Mouse (Mus musculus): ENCODE data around the gene Lmod2. TPM values are rescaled to one million over a fixed set of nuclear protein-coding genes. Genes with fewer than 3 reads are reported as not detected.

Lmod2 gene
- polyA plus RNA-seq, 2 experiments = 0.02 TPM; not detected in 1

DNA sequence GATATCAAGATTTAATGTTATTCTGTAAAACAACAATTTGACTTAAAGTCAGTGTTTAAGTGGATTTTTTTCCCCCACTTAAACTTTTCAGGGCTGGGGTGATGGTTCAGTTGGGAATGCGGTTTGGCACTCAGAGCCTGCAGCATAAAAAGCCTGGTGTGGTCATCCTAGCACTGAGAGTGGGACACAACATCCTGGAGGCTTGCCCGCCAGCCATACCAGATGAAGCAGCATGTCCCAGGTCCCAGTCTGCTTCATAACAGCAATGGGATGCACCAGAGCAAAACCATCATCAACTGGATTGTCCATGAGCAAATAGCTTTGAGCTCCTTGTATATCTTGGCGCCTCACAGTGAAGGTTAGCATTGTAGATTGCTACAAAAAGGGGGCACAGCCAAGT is 11.1 kb downstream of the Lmod2 start:
- Histone ChIP-seq H3K4me1 (replicated peaks; ENCODE audit: control insufficient read depth in 2 of 2, insufficient read depth in 2 of 2, low read length in 1 of 2) (no peaks in the 10 kb centered on the region), H3K27me3 (ENCODE audit: control insufficient read depth, insufficient read depth, low read length) (no peaks in the 10 kb centered on the region), H3K27ac (no peak overlapping the region), H3K9ac (replicated peaks) (no peak overlapping the region), H3K4me3 (ENCODE audit: insufficient read depth in 1 of 2, low read depth in 2 of 2, low read length in 2 of 2) (no peak overlapping the region), H3K36me3 (replicated peaks; ENCODE audit: control insufficient read depth, insufficient read depth, low read depth) (no peaks in the 10 kb centered on the region), H3K9me3 (ENCODE audit: control insufficient read depth, low read length) (no peaks in the 10 kb centered on the region), H3K4me2 (ENCODE audit: low read depth) (no peak overlapping the region)
- DNase-seq (ENCODE audit: low read depth in 3 of 3, low spot score in 3 of 3) (no peak), ATAC-seq (ENCODE audit: insufficient read depth) (no peak)
- WGBS (ENCODE audit: insufficient replicate concordance) = 67% methylated on average over 3 of the region's 3 CpGs
- TF ChIP-seq EP300 (IDR thresholded peaks at IDR 0.05; ENCODE audit: low read depth) (no peak), CTCF (IDR thresholded peaks at IDR 0.05; ENCODE audit: low read depth) (no peak)

DNA sequence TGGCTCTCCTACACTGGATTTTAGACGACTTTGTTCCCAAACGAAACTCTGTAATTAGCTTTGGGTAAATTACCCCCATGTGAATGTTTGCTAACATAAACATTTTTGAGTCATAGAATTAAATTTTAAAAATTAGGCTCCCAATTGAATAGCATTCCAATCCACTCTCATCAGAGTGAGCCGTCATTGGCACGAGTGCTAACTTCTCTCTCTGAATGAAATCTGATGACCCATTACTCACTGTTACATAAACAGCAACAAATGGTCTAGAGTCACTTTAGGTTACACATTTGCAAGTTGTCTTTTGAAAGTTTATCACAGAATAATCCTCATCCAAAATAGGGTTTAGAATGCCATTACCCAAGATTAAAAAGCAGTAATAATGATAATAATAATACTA is 12.0 kb downstream of the Lmod2 start:
- Histone ChIP-seq H3K27me3 (ENCODE audit: control insufficient read depth, insufficient read depth, low read length) (no peaks in the 10 kb centered on the region), H3K9me3 (ENCODE audit: control insufficient read depth, low read length) (no peaks in the 10 kb centered on the region), H3K4me2 (ENCODE audit: low read depth) (no peak overlapping the region), H3K4me1 (replicated peaks; ENCODE audit: control insufficient read depth in 2 of 2, insufficient read depth in 2 of 2, low read length in 1 of 2) (no peaks in the 10 kb centered on the region), H3K36me3 (replicated peaks; ENCODE audit: control insufficient read depth, insufficient read depth, low read depth) (peaks cover 4% of the 10 kb centered on the region; the same call in 1 of the 2 replicates), H3K4me3 (ENCODE audit: insufficient read depth in 1 of 2, low read depth in 2 of 2, low read length in 2 of 2) (no peak overlapping the region), H3K27ac (no peak overlapping the region), H3K9ac (replicated peaks) (no peak overlapping the region)
- 69% methylated on average over 4 of the region's 4 CpGs for WGBS (ENCODE audit: insufficient replicate concordance)
- ATAC-seq (ENCODE audit: insufficient read depth) (no peak), DNase-seq (ENCODE audit: low read depth in 3 of 3, low spot score in 3 of 3) (no peak)
- no peak for TF ChIP-seq EP300 (IDR thresholded peaks at IDR 0.05; ENCODE audit: low read depth)
- no peak for TF ChIP-seq CTCF (IDR thresholded peaks at IDR 0.05; ENCODE audit: low read depth)

DNA sequence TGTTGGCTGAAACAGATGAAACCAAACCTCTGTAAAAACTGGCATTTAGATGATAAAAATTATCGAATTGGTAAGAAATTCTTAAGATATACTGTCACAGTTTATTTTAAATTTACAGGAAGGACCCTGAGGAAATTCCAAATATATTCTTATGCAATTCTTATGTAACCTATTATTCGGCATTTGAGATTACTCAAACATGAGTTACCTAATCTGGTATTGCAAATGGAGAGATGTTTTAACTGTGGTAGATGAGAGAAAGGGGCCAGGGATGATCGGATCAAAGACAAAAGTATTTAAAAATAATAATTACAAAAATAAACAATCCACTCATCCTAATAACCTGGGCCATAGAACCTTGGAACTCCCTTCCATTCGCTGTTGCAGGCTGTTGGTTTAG is 12.8 kb downstream of the Lmod2 start:
- Histone ChIP-seq H3K4me1 (replicated peaks; ENCODE audit: control insufficient read depth in 2 of 2, insufficient read depth in 2 of 2, low read length in 1 of 2) (no peaks in the 10 kb centered on the region), H3K27ac (no peak overlapping the region), H3K27me3 (ENCODE audit: control insufficient read depth, insufficient read depth, low read length) (no peaks in the 10 kb centered on the region), H3K9me3 (ENCODE audit: control insufficient read depth, low read length) (no peaks in the 10 kb centered on the region), H3K9ac (replicated peaks) (no peak overlapping the region), H3K4me3 (ENCODE audit: insufficient read depth in 1 of 2, low read depth in 2 of 2, low read length in 2 of 2) (no peak overlapping the region), H3K36me3 (replicated peaks; ENCODE audit: control insufficient read depth, insufficient read depth, low read depth) (peaks cover 8% of the 10 kb centered on the region; the same call in 1 of the 2 replicates), H3K4me2 (ENCODE audit: low read depth) (no peak overlapping the region)
- TF ChIP-seq EP300 (IDR thresholded peaks at IDR 0.05; ENCODE audit: low read depth) (no peak), CTCF (IDR thresholded peaks at IDR 0.05; ENCODE audit: low read depth) (no peak)
- DNase-seq (ENCODE audit: low read depth in 3 of 3, low spot score in 3 of 3) = no peak
- WGBS (ENCODE audit: insufficient replicate concordance) = 73% methylated on average over 4 of the region's 4 CpGs
- no peak for ATAC-seq (ENCODE audit: insufficient read depth)

DNA sequence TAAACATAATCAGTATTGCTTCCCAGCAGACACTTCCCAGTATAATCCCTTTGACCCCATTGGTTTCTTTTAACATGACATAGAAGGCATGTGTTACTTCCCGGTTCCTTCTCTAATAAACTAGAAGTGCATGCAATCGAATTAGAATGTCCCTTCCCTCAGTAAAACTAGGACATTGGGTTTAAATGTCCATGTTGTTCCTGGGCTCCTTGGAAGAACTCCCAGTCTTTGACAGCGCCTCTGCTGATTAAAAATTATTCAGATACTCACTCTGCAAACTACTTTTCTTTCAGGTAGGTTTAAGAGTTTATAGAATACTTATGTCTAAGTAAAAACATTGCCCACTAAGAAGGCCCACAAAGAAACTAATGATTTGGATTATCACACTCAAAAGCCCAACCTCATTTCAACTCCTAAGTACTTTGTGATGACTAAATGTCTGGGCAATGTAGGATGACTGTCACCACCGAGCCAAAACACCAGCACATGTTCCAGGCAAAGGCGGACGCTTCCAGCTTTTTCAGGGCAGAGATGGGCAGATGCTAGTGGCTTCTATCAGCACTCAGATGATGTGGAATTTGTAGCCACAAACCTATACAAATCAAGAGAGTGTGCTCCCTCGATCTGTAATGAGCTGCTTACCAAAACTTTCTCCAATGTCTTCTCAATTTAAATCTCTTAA is 14.7 kb downstream of the Lmod2 start:
- Histone ChIP-seq H3K4me1 (replicated peaks; ENCODE audit: control insufficient read depth in 2 of 2, insufficient read depth in 2 of 2, low read length in 1 of 2) (no peaks in the 10 kb centered on the region), H3K4me2 (ENCODE audit: low read depth) (no peak overlapping the region), H3K4me3 (ENCODE audit: insufficient read depth in 1 of 2, low read depth in 2 of 2, low read length in 2 of 2) (no peak overlapping the region), H3K9me3 (ENCODE audit: control insufficient read depth, low read length) (no peaks in the 10 kb centered on the region), H3K9ac (replicated peaks) (no peak overlapping the region), H3K27ac (no peak overlapping the region), H3K36me3 (replicated peaks; ENCODE audit: control insufficient read depth, insufficient read depth, low read depth) (peaks cover 14% of the 10 kb centered on the region), H3K27me3 (ENCODE audit: control insufficient read depth, insufficient read depth, low read length) (no peaks in the 10 kb centered on the region)
- TF ChIP-seq EP300 (IDR thresholded peaks at IDR 0.05; ENCODE audit: low read depth) = no peak
- no peak for TF ChIP-seq CTCF (IDR thresholded peaks at IDR 0.05; ENCODE audit: low read depth)
- 73% methylated on average over 7 of the region's 7 CpGs for WGBS (ENCODE audit: insufficient replicate concordance)
- ATAC-seq (ENCODE audit: insufficient read depth) = no peak
- no peak for DNase-seq (ENCODE audit: low read depth in 3 of 3, low spot score in 3 of 3)

DNA sequence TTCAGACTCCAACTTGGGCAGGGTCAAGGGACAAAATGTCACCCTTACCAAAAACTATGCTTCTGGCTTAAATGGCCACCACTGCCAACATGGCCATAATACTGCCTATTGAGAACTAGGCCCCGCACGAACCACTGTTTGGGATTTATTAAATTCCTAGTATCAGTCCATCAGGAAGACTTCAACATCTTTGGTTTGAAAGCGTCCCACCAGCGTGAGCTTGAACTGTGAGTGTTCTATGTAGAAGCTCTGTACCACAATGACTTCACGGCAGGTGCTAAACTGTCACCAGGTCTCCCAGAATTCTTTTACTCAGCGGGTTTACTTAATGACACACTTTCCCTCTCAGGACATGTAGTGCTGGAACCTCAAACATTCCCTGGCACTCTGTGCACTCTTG is 15.8 kb downstream of the Lmod2 start:
- peaks cover 22% of the 10 kb centered on the region for H3K36me3 ChIP-seq (replicated peaks; ENCODE audit: control insufficient read depth, insufficient read depth, low read depth)
- H3K4me2 ChIP-seq (ENCODE audit: low read depth) = no peak overlapping the region
- H3K9me3 ChIP-seq (ENCODE audit: control insufficient read depth, low read length) = no peaks in the 10 kb centered on the region
- TF ChIP-seq EP300 (IDR thresholded peaks at IDR 0.05; ENCODE audit: low read depth) = no peak
- no peak for TF ChIP-seq CTCF (IDR thresholded peaks at IDR 0.05; ENCODE audit: low read depth)
- no peaks in the 10 kb centered on the region for H3K4me1 ChIP-seq (replicated peaks; ENCODE audit: control insufficient read depth in 2 of 2, insufficient read depth in 2 of 2, low read length in 1 of 2)
- no peak overlapping the region for H3K9ac ChIP-seq (replicated peaks)
- no peaks in the 10 kb centered on the region for H3K27me3 ChIP-seq (ENCODE audit: control insufficient read depth, insufficient read depth, low read length)
- no peak overlapping the region for H3K27ac ChIP-seq
- DNase-seq (ENCODE audit: low read depth in 3 of 3, low spot score in 3 of 3) = no peak
- no peak for ATAC-seq (ENCODE audit: insufficient read depth)
- H3K4me3 ChIP-seq (ENCODE audit: insufficient read depth in 1 of 2, low read depth in 2 of 2, low read length in 2 of 2) = no peak overlapping the region
- 86% methylated on average over 6 of the region's 6 CpGs for WGBS (ENCODE audit: insufficient replicate concordance)

Data from liver, embryonic 14.5 days (tissue).